ENCODE assay signal across 24 mouse cellular contexts in the genomic region with DNA sequence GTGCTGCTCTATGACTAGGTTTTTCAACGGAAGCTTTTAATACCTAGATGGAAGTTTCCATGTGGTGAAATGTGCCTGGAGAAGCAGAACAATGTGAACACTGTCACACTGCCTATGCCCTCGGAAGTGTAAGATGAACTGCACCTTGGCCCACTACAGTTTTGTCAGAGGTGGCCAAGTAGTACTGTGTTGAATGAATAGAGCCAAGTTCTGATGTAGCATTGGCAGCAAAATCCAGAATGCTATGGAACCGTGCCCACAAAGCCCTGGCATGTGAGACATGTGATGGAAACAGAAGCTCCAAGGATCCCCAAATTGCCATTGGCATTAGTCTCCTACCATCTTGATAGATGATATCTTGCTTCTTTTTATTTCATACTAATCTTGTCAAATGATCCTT. TPM values are rescaled to one million over a fixed set of nuclear protein-coding genes. Genes with fewer than 3 reads are reported as not detected.
DNase-seq lines count a peak whose midpoint lies in the region; ATAC-seq and TF ChIP-seq lines count a peak whose summit lies in the region.
"Had no signal": no experiment of that assay in that cellular context is flagged by ENCODE, and none has a peak within 500 bp of the region (broad histone marks: within the 10 kb centered on the region; RNA-seq: fewer than 3 reads in every experiment).

No protein-coding gene starts in this region.

- H3K4me2 ChIP-seq in forebrain, postnatal 0 days (ENCODE audit: low read depth), result no peak overlapping the region
- no peak overlapping the region for H3K4me2 ChIP-seq in forebrain, embryonic 15.5 days (replicated peaks)
- no peak overlapping the region for H3K4me2 ChIP-seq in midbrain, postnatal 0 days (ENCODE audit: low read depth, low read length, poor library complexity, severe bottlenecking)
- H3K4me2 ChIP-seq in midbrain, embryonic 16.5 days (ENCODE audit: low read length), result no peak overlapping the region
- no peak overlapping the region for H3K4me2 ChIP-seq in hindbrain, embryonic 11.5 days (replicated peaks; ENCODE audit: low read depth, low read length)
- H3K4me2 ChIP-seq: heart, embryonic 12.5 days had no signal

- H3K9ac ChIP-seq in forebrain, postnatal 0 days, result no peak overlapping the region
- H3K9ac ChIP-seq in forebrain, embryonic 15.5 days (replicated peaks), result no peak overlapping the region
- no peak overlapping the region for H3K9ac ChIP-seq in midbrain, postnatal 0 days (replicated peaks; ENCODE audit: low read length, poor library complexity, severe bottlenecking)
- H3K9ac ChIP-seq in midbrain, embryonic 16.5 days (ENCODE audit: low read depth, low read length), result no peak overlapping the region
- H3K9ac ChIP-seq in hindbrain, embryonic 11.5 days (ENCODE audit: low read depth, low read length), result no peak overlapping the region
- H3K9ac ChIP-seq: heart, embryonic 12.5 days had no signal

- DNase-seq in adrenal gland, postnatal 14 days, result peak; percentile 10
- DNase-seq in adrenal gland, postnatal 25 days, result no peak
- peak; percentile 41 for DNase-seq in forebrain, postnatal 0 days
- peak; percentile 11 for DNase-seq in midbrain, postnatal 0 days (ENCODE audit: low spot score)
- DNase-seq in hindbrain, embryonic 11.5 days (ENCODE audit: low spot score), result no peak
- DNase-seq: adrenal gland, adult 8-10 months; kidney, adult 9 months; kidney, postnatal 36 days; lung, adult 18-20 months; right cerebral cortex, postnatal 14 days; thymus, postnatal 25 days had no signal

- no peak for TF ChIP-seq CTCF in forebrain, postnatal 0 days (IDR thresholded peaks at IDR 0.05; ENCODE audit: low read depth)
- TF ChIP-seq CTCF in midbrain, postnatal 0 days (IDR thresholded peaks at IDR 0.05), result no peak

- H3K4me3 ChIP-seq in forebrain, postnatal 0 days (ENCODE audit: low read depth, low read length), result no peak overlapping the region
- no peak overlapping the region for H3K4me3 ChIP-seq in forebrain, embryonic 15.5 days
- no peak overlapping the region for H3K4me3 ChIP-seq in midbrain, postnatal 0 days (ENCODE audit: low read depth, low read length)
- H3K4me3 ChIP-seq in midbrain, embryonic 16.5 days (ENCODE audit: low read depth, low read length), result no peak overlapping the region
- H3K4me3 ChIP-seq in hindbrain, embryonic 11.5 days (ENCODE audit: low read depth, low read length), result no peak overlapping the region
- H3K4me3 ChIP-seq: heart, embryonic 12.5 days; midbrain, embryonic 10.5 days had no signal

- H3K27ac ChIP-seq in forebrain, postnatal 0 days (ENCODE audit: low read depth, low read length), result no peak overlapping the region
- H3K27ac ChIP-seq in forebrain, embryonic 15.5 days (replicated peaks), result no peak overlapping the region
- no peak overlapping the region for H3K27ac ChIP-seq in midbrain, postnatal 0 days (ENCODE audit: low read depth, low read length)
- H3K27ac ChIP-seq in midbrain, embryonic 16.5 days (ENCODE audit: low read length), result no peak overlapping the region
- H3K27ac ChIP-seq in hindbrain, embryonic 11.5 days (ENCODE audit: low read depth, low read length), result no peak overlapping the region
- H3K27ac ChIP-seq: midbrain, embryonic 10.5 days had no signal

- 67% methylated on average over 3 of the region's 3 CpGs for WGBS in forebrain, postnatal 0 days
- 83% methylated on average over 3 of the region's 3 CpGs for WGBS in forebrain, embryonic 15.5 days
- 76% methylated on average over 3 of the region's 3 CpGs for WGBS in midbrain, postnatal 0 days
- 86% methylated on average over 3 of the region's 3 CpGs for WGBS in midbrain, embryonic 16.5 days
- 83% methylated on average over 3 of the region's 3 CpGs for WGBS in hindbrain, embryonic 11.5 days

- H3K36me3 ChIP-seq in forebrain, postnatal 0 days (ENCODE audit: insufficient read depth), result no peaks in the 10 kb centered on the region
- H3K36me3 ChIP-seq in forebrain, embryonic 15.5 days, result no peaks in the 10 kb centered on the region
- H3K36me3 ChIP-seq in midbrain, postnatal 0 days (ENCODE audit: insufficient read depth, low read length), result no peaks in the 10 kb centered on the region
- no peaks in the 10 kb centered on the region for H3K36me3 ChIP-seq in midbrain, embryonic 16.5 days (ENCODE audit: control insufficient read depth, insufficient read depth, low read length)
- no peaks in the 10 kb centered on the region for H3K36me3 ChIP-seq in hindbrain, embryonic 11.5 days (ENCODE audit: control insufficient read depth, insufficient read depth, low read length)
- H3K36me3 ChIP-seq: heart, embryonic 12.5 days; midbrain, embryonic 10.5 days had no signal

- H3K27me3 ChIP-seq in forebrain, postnatal 0 days (ENCODE audit: insufficient read depth, low read length), result no peaks in the 10 kb centered on the region
- no peaks in the 10 kb centered on the region for H3K27me3 ChIP-seq in forebrain, embryonic 15.5 days
- H3K27me3 ChIP-seq in midbrain, postnatal 0 days (ENCODE audit: insufficient read depth, low read length), result no peaks in the 10 kb centered on the region
- no peaks in the 10 kb centered on the region for H3K27me3 ChIP-seq in midbrain, embryonic 16.5 days (ENCODE audit: control insufficient read depth, insufficient read depth, low read depth, low read length)
- H3K27me3 ChIP-seq in hindbrain, embryonic 11.5 days (ENCODE audit: control insufficient read depth, insufficient read depth, low read length), result no peaks in the 10 kb centered on the region
- H3K27me3 ChIP-seq: heart, embryonic 12.5 days had no signal

- H3K4me1 ChIP-seq in forebrain, postnatal 0 days (ENCODE audit: insufficient read depth), result no peaks in the 10 kb centered on the region
- H3K4me1 ChIP-seq in forebrain, embryonic 15.5 days, result no peaks in the 10 kb centered on the region
- no peaks in the 10 kb centered on the region for H3K4me1 ChIP-seq in midbrain, postnatal 0 days (ENCODE audit: insufficient read depth, low read length)
- no peaks in the 10 kb centered on the region for H3K4me1 ChIP-seq in midbrain, embryonic 16.5 days (ENCODE audit: control insufficient read depth, insufficient read depth, low read length)
- no peaks in the 10 kb centered on the region for H3K4me1 ChIP-seq in hindbrain, embryonic 11.5 days (replicated peaks; ENCODE audit: control insufficient read depth, insufficient read depth, low read length)
- H3K4me1 ChIP-seq: heart, embryonic 12.5 days; midbrain, embryonic 10.5 days had no signal

- H3K9me3 ChIP-seq in forebrain, postnatal 0 days (ENCODE audit: low read length), result no peaks in the 10 kb centered on the region
- no peaks in the 10 kb centered on the region for H3K9me3 ChIP-seq in forebrain, embryonic 15.5 days
- no peaks in the 10 kb centered on the region for H3K9me3 ChIP-seq in midbrain, postnatal 0 days (ENCODE audit: low read length)
- H3K9me3 ChIP-seq in midbrain, embryonic 16.5 days (replicated peaks; ENCODE audit: control insufficient read depth, low read length, poor library complexity, severe bottlenecking), result no peaks in the 10 kb centered on the region
- H3K9me3 ChIP-seq in hindbrain, embryonic 11.5 days (ENCODE audit: control insufficient read depth, low read length), result no peaks in the 10 kb centered on the region
- H3K9me3 ChIP-seq: heart, embryonic 12.5 days; midbrain, embryonic 10.5 days had no signal

- ATAC-seq in forebrain, postnatal 0 days, result no peak
- ATAC-seq in forebrain, embryonic 15.5 days (replicated peaks), result no peak
- no peak for ATAC-seq in midbrain, postnatal 0 days (ENCODE audit: low FRiP score)
- no peak for ATAC-seq in midbrain, embryonic 16.5 days
- ATAC-seq in megakaryocyte-erythroid progenitor cell, adult 5-6 weeks (replicated peaks; ENCODE audit: low FRiP score, low TSS enrichment, poor library complexity, severe bottlenecking), result no peak
- ATAC-seq in hindbrain, embryonic 11.5 days (ENCODE audit: low FRiP score), result no peak
- ATAC-seq: inflammation-experienced regulatory T-cells, adult 6 months had no signal

RNA-seq across cellular contexts. Expression of a gene that starts 29.8 kb away (rescaled TPM):
- not detected in 2 replicates for total RNA-seq in adrenal gland, postnatal 14 days (2021)
- not detected in 2 replicates for total RNA-seq in adrenal gland, postnatal 25 days (2021)
- total RNA-seq in forebrain, postnatal 0 days (2014; rRNA removed), result not detected in 2 replicates
- polyA plus RNA-seq in forebrain, postnatal 0 days (2015; fragmentation: Nextera tagmentation; extraction: Ambion mirVana), result not detected in 2 replicates
- not detected in 2 replicates for polyA plus RNA-seq in forebrain, embryonic 15.5 days (2015; fragmentation: Nextera tagmentation; extraction: Ambion mirVana)
- total RNA-seq in midbrain, postnatal 0 days (2014; rRNA removed), result not detected in 2 replicates
- polyA plus RNA-seq in midbrain, postnatal 0 days (2015; fragmentation: Nextera tagmentation; extraction: Ambion mirVana), result not detected in 2 replicates
- polyA plus RNA-seq in midbrain, embryonic 16.5 days (2015; fragmentation: Nextera tagmentation; extraction: Ambion mirVana), result not detected in 2 replicates
- total RNA-seq in megakaryocyte-erythroid progenitor cell, adult 5-6 weeks (2014; fragmentation: Nextera tagmentation), result not detected in 2 replicates
- not detected in 2 replicates for total RNA-seq in megakaryocyte-erythroid progenitor cell, adult 5-6 weeks (2017)
- 1.1 TPM in 1 of 2 replicates, not detected in the other for polyA plus RNA-seq in hindbrain, embryonic 11.5 days (2014; fragmentation: Nextera tagmentation; extraction: Ambion mirVana)
- total RNA-seq: adrenal gland, adult 8-10 months; hematopoietic stem cell, adult 5-6 weeks; layer of hippocampus, postnatal 25 days; left cerebral cortex, postnatal 25 days; liver, adult 2 months; MEL had no signal
- polyA plus RNA-seq: inflammation-experienced regulatory T-cells, adult 6 months; liver, adult 2 months; midbrain, embryonic 10.5 days; neural tube, embryonic 14.5 days had no signal

RNA-seq across cellular contexts. Expression of a gene that starts 32.8 kb away (rescaled TPM):
- total RNA-seq in adrenal gland, postnatal 14 days (2021), result 0.48 and 0.79 TPM in 2 replicates
- 0.36 TPM in 1 of 2 replicates, not detected in the other for total RNA-seq in adrenal gland, postnatal 25 days (2021)
- 28.1 and 32.9 TPM in 2 replicates for total RNA-seq in forebrain, postnatal 0 days (2014; rRNA removed)
- 20.4 and 29.7 TPM in 2 replicates for polyA plus RNA-seq in forebrain, postnatal 0 days (2015; fragmentation: Nextera tagmentation; extraction: Ambion mirVana)
- 21.2 and 21.5 TPM in 2 replicates for polyA plus RNA-seq in forebrain, embryonic 15.5 days (2015; fragmentation: Nextera tagmentation; extraction: Ambion mirVana)
- total RNA-seq in midbrain, postnatal 0 days (2014; rRNA removed), result 21.8 and 27.8 TPM in 2 replicates
- polyA plus RNA-seq in midbrain, postnatal 0 days (2015; fragmentation: Nextera tagmentation; extraction: Ambion mirVana), result 24.1 and 27.6 TPM in 2 replicates
- 40.6 and 43.1 TPM in 2 replicates for polyA plus RNA-seq in midbrain, embryonic 16.5 days (2015; fragmentation: Nextera tagmentation; extraction: Ambion mirVana)
- not detected in 2 replicates for total RNA-seq in megakaryocyte-erythroid progenitor cell, adult 5-6 weeks (2014; fragmentation: Nextera tagmentation)
- total RNA-seq in megakaryocyte-erythroid progenitor cell, adult 5-6 weeks (2017), result not detected in 2 replicates
- 3.9 and 4.4 TPM in 2 replicates for polyA plus RNA-seq in hindbrain, embryonic 11.5 days (2014; fragmentation: Nextera tagmentation; extraction: Ambion mirVana)
- total RNA-seq: hematopoietic stem cell, adult 5-6 weeks; liver, adult 2 months; MEL had no signal
- polyA plus RNA-seq: inflammation-experienced regulatory T-cells, adult 6 months; liver, adult 2 months had no signal

RNA-seq across cellular contexts. Expression of a gene that starts 59.9 kb away (rescaled TPM):
- not detected in 2 replicates for total RNA-seq in adrenal gland, postnatal 14 days (2021)
- not detected in 2 replicates for total RNA-seq in adrenal gland, postnatal 25 days (2021)
- not detected in 2 replicates for total RNA-seq in forebrain, postnatal 0 days (2014; rRNA removed)
- not detected in 2 replicates for polyA plus RNA-seq in forebrain, postnatal 0 days (2015; fragmentation: Nextera tagmentation; extraction: Ambion mirVana)
- polyA plus RNA-seq in forebrain, embryonic 15.5 days (2015; fragmentation: Nextera tagmentation; extraction: Ambion mirVana), result not detected in 2 replicates
- total RNA-seq in midbrain, postnatal 0 days (2014; rRNA removed), result not detected in 2 replicates
- not detected in 2 replicates for polyA plus RNA-seq in midbrain, postnatal 0 days (2015; fragmentation: Nextera tagmentation; extraction: Ambion mirVana)
- not detected in 2 replicates for polyA plus RNA-seq in midbrain, embryonic 16.5 days (2015; fragmentation: Nextera tagmentation; extraction: Ambion mirVana)
- total RNA-seq in megakaryocyte-erythroid progenitor cell, adult 5-6 weeks (2014; fragmentation: Nextera tagmentation), result not detected in 2 replicates
- total RNA-seq in megakaryocyte-erythroid progenitor cell, adult 5-6 weeks (2017), result not detected in 2 replicates
- 0.11 TPM in 1 of 2 replicates, not detected in the other for polyA plus RNA-seq in hindbrain, embryonic 11.5 days (2014; fragmentation: Nextera tagmentation; extraction: Ambion mirVana)
- total RNA-seq: adrenal gland, adult 8-10 months; hematopoietic stem cell, adult 5-6 weeks; layer of hippocampus, postnatal 25 days; left cerebral cortex, postnatal 25 days; liver, adult 2 months; MEL had no signal
- polyA plus RNA-seq: embryonic facial prominence, embryonic 14.5 days; heart, embryonic 12.5 days; inflammation-experienced regulatory T-cells, adult 6 months; liver, adult 2 months; midbrain, embryonic 10.5 days; neural tube, embryonic 14.5 days had no signal

Comparison
In these comparisons a context has a peak if more than half of its experiments do, and no peak if none do; other contexts are left out.
1. DNase-seq: peak in adrenal gland, postnatal 14 days (single experiment), forebrain, postnatal 0 days (single experiment) and midbrain, postnatal 0 days (single experiment); none in adrenal gland, postnatal 25 days (single experiment) and hindbrain, embryonic 11.5 days (single experiment).
2. RNA of a gene that starts 32.8 kb away (total RNA-seq): 28.1 to 32.9 TPM in forebrain, postnatal 0 days and 21.8 to 27.8 TPM in midbrain, postnatal 0 days; 0.48 to 0.79 TPM in adrenal gland, postnatal 14 days, 0.36 TPM in adrenal gland, postnatal 25 days and not detected in megakaryocyte-erythroid progenitor cell, adult 5-6 weeks; every median in the first group is over 10 times any median in the second.